Mouse (Mus musculus) kidney, adult 2 months (tissue): ENCODE data around the gene Tfap2b.

Experiments
- CTCF ChIP-seq: fragments of 200-500 bp; conservative IDR thresholded peaks from 2 replicates; pipeline ENCODE4 v1.5.1; 2011; ENCODE audit warnings: low read depth, mild to moderate bottlenecking, control low read depth, low read length, moderate library complexity, mixed read lengths; ENCODE audit not compliant: insufficient read depth, insufficient read length
- POLR2A ChIP-seq: fragments of 200-500 bp; IDR thresholded peaks from one replicate; pipeline ENCODE4 v1.6.1; 2011; ENCODE audit warnings: low read depth, low read length, control low read depth

GRCm38 (mm10) chr1:19209776-19210175 lies 1.1 kb downstream of the Tfap2b start:
- TF ChIP-seq CTCF = no peak
- TF ChIP-seq POLR2A = no peak
